Mouse (Mus musculus) CH12.LX (cell line): ENCODE measurements around the gene Wbp2. TPM values are rescaled to one million over a fixed set of nuclear protein-coding genes. Genes with fewer than 3 reads are reported as not detected.

ENCODE experiments used
- DNase-seq: peaks from one replicate; pipeline ENCODE4 v3.0.0-alpha.2; 2013; ENCODE audit errors: extremely low read depth
- H3K27ac ChIP-seq: 2 replicates; pipeline ENCODE4 v1.5.1; 2012; ENCODE audit warnings: low read depth, mild to moderate bottlenecking, control low read depth, moderate library complexity; ENCODE audit not compliant: insufficient read depth
- H3K27me3 ChIP-seq: replicated peaks from 2 replicates; pipeline ENCODE3; 2012; ENCODE audit warnings: inconsistent platforms
- H3K36me3 ChIP-seq, 2 experiments: replicated peaks in 1 of 2; 2 replicates each; pipeline versions ENCODE3 to v1.6.1; 2012; ENCODE audit warnings: inconsistent platforms in 1 of 2, low read length in 1 of 2, mild to moderate bottlenecking in 1 of 2, mixed read lengths in 1 of 2, moderate library complexity in 1 of 2; ENCODE audit not compliant: control insufficient read depth in 1 of 2, insufficient read depth in 1 of 2
- H3K4me1 ChIP-seq, 2 experiments: 2 replicates each; pipeline ENCODE4 v1.6.1; 2012; ENCODE audit warnings: inconsistent platforms in 1 of 2, moderate library complexity in 1 of 2; ENCODE audit not compliant: insufficient read depth in 2 of 2, control insufficient read depth in 1 of 2
- H3K4me2 ChIP-seq: 2 replicates; pipeline ENCODE4 v1.6.1; 2012; ENCODE audit warnings: low read depth, mild to moderate bottlenecking, control low read depth; ENCODE audit not compliant: poor library complexity, insufficient read depth, severe bottlenecking
- H3K4me3 ChIP-seq, 3 experiments: fragments of 150-350 bp in 1 of 3; sonication (generic) in 1 of 3; replicated peaks in 1 of 3; 2 replicates each; pipeline versions ENCODE3 to v1.5.1; 2011 to 2012; ENCODE audit warnings: low read depth in 2 of 3, low read length in 2 of 3, mild to moderate bottlenecking in 2 of 3, moderate library complexity in 2 of 3, control low read depth in 1 of 3, improper control_type of control experiment in 1 of 3, inconsistent platforms in 1 of 3, mixed read lengths in 1 of 3; ENCODE audit not compliant: poor library complexity in 1 of 3
- H3K79me2 ChIP-seq: replicated peaks from 2 replicates; pipeline ENCODE4 v1.6.1; 2012; ENCODE audit warnings: mild to moderate bottlenecking, moderate library complexity; ENCODE audit not compliant: control insufficient read depth, poor library complexity, insufficient read depth, severe bottlenecking; ENCODE audit errors: extremely low read depth
- H3K9ac ChIP-seq: 2 replicates; pipeline ENCODE4 v1.6.1; 2012; ENCODE audit warnings: low read depth, mild to moderate bottlenecking, control low read depth, moderate library complexity; ENCODE audit not compliant: insufficient read depth
- H3K9me3 ChIP-seq: replicated peaks from 2 replicates; pipeline ENCODE3; 2012; ENCODE audit warnings: low read length, inconsistent platforms, mixed read lengths
- BHLHE40 ChIP-seq: IDR thresholded peaks from 2 replicates; pipeline ENCODE4 v1.6.1; 2011; ENCODE audit warnings: mild to moderate bottlenecking, low read depth, low read length, improper control_type of control experiment
- CHD1 ChIP-seq: IDR thresholded peaks from 2 replicates; pipeline ENCODE4 v1.6.1; 2012; ENCODE audit warnings: low read depth, low read length, improper control_type of control experiment, inconsistent platforms
- CHD2 ChIP-seq: IDR thresholded peaks from 2 replicates; pipeline ENCODE4 v1.6.1; 2011; ENCODE audit warnings: low read length, improper control_type of control experiment
- CTCF ChIP-seq, 2 experiments: IDR thresholded peaks in 1 of 2; conservative IDR thresholded peaks in 1 of 2; 2 replicates each; pipeline ENCODE4 v1.5.1; 2011 to 2012; ENCODE audit warnings: low read depth in 2 of 2, low read length in 2 of 2, improper control_type of control experiment in 1 of 2, inconsistent platforms in 1 of 2, mild to moderate bottlenecking in 1 of 2, moderate library complexity in 1 of 2
- ELF1 ChIP-seq: IDR thresholded peaks from 2 replicates; pipeline ENCODE4 v1.6.1; 2014; ENCODE audit warnings: low read depth, mild to moderate bottlenecking, inconsistent platforms, low read length, improper control_type of control experiment
- EP300 ChIP-seq: IDR thresholded peaks from 2 replicates; pipeline ENCODE4 v1.6.1; 2011; ENCODE audit warnings: low read length, improper control_type of control experiment
- ETS1 ChIP-seq: conservative IDR thresholded peaks from 2 replicates; pipeline ENCODE4 v1.6.1; 2012; ENCODE audit warnings: low read depth, mild to moderate bottlenecking, inconsistent platforms, low read length, improper control_type of control experiment, moderate library complexity
- HCFC1 ChIP-seq: IDR thresholded peaks from 2 replicates; pipeline ENCODE4 v1.6.1; 2012; ENCODE audit warnings: low read depth, mild to moderate bottlenecking, inconsistent platforms, low read length, improper control_type of control experiment
- JUN ChIP-seq: IDR thresholded peaks from 2 replicates; pipeline ENCODE4 v1.6.1; 2011; ENCODE audit warnings: low read depth, mild to moderate bottlenecking, low read length, improper control_type of control experiment, moderate library complexity; ENCODE audit not compliant: insufficient read depth
- MAFK ChIP-seq: IDR thresholded peaks from 2 replicates; pipeline ENCODE4 v1.6.1; 2011; ENCODE audit warnings: low read length, improper control_type of control experiment; ENCODE audit not compliant: insufficient replicate concordance
- MAX ChIP-seq: IDR thresholded peaks from 2 replicates; pipeline ENCODE4 v1.6.1; 2011; ENCODE audit warnings: low read length, improper control_type of control experiment
- MXI1 ChIP-seq: IDR thresholded peaks from 2 replicates; pipeline ENCODE4 v1.6.1; 2011; ENCODE audit warnings: mild to moderate bottlenecking, low read depth, low read length, improper control_type of control experiment
- NELFE ChIP-seq: IDR thresholded peaks from 2 replicates; pipeline ENCODE4 v1.6.1; 2011; ENCODE audit warnings: low read depth, low read length, improper control_type of control experiment
- NRF1 ChIP-seq: IDR thresholded peaks from 2 replicates; pipeline ENCODE4 v1.6.1; 2014; ENCODE audit warnings: low read depth, mild to moderate bottlenecking, inconsistent platforms, low read length, improper control_type of control experiment, moderate library complexity
- POLR2AphosphoS2 ChIP-seq: IDR thresholded peaks from 2 replicates; pipeline ENCODE4 v1.6.1; 2011; ENCODE audit warnings: low read depth, low read length, improper control_type of control experiment
- RAD21 ChIP-seq: IDR thresholded peaks from 2 replicates; pipeline ENCODE4 v1.6.1; 2011; ENCODE audit warnings: low read depth, mild to moderate bottlenecking, low read length, improper control_type of control experiment, moderate library complexity
- SIN3A ChIP-seq: IDR thresholded peaks from 2 replicates; pipeline ENCODE4 v1.6.1; 2012; ENCODE audit warnings: low read length, improper control_type of control experiment, inconsistent platforms
- TBP ChIP-seq: conservative IDR thresholded peaks from 2 replicates; pipeline ENCODE4 v1.6.1; 2011; ENCODE audit warnings: low read depth, low read length, improper control_type of control experiment
- TCF12 ChIP-seq: IDR thresholded peaks from 2 replicates; pipeline ENCODE4 v1.6.1; 2014; ENCODE audit warnings: low read depth, mild to moderate bottlenecking, inconsistent platforms, low read length, improper control_type of control experiment
- UBTF ChIP-seq: IDR thresholded peaks from 2 replicates; pipeline ENCODE4 v1.6.1; 2012; ENCODE audit warnings: low read depth, mild to moderate bottlenecking, inconsistent platforms, low read length, improper control_type of control experiment, moderate library complexity
- USF1 ChIP-seq: IDR thresholded peaks from 2 replicates; pipeline ENCODE4 v1.6.1; 2014; ENCODE audit warnings: low read depth, mild to moderate bottlenecking, inconsistent platforms, low read length, improper control_type of control experiment
- USF2 ChIP-seq: conservative IDR thresholded peaks from 2 replicates; pipeline ENCODE4 v1.6.1; 2011; ENCODE audit warnings: low read depth, low read length, improper control_type of control experiment
- ZC3H11A ChIP-seq: IDR thresholded peaks from 2 replicates; pipeline ENCODE4 v1.6.1; 2012; ENCODE audit warnings: low read depth, mild to moderate bottlenecking, inconsistent platforms, low read length, improper control_type of control experiment
- ZKSCAN1 ChIP-seq: IDR thresholded peaks from 2 replicates; pipeline ENCODE4 v1.6.1; 2012; ENCODE audit warnings: low read depth, inconsistent platforms, low read length, improper control_type of control experiment, borderline replicate concordance
- ZNF384 ChIP-seq: IDR thresholded peaks from 2 replicates; pipeline ENCODE4 v1.6.1; 2012; ENCODE audit warnings: low read depth, low read length, improper control_type of control experiment, inconsistent platforms
- dilution Hi-C: fragments of 300-500 bp; cut with MboI; formaldehyde crosslinking; loops from 2 replicates; pipeline ENCODE4 v1.14.3; 2020; ENCODE audit warnings: low sequenced_read_pairs; ENCODE audit not compliant: extremely low pct_unique_long_range_greater_than_20kb, extremely low pct_ligation_motif_present
- in situ Hi-C: fragments of 300-500 bp; cut with MboI; formaldehyde crosslinking; loops from 3 replicates; pipeline ENCODE4 v1.14.3; 2019; ENCODE audit warnings: low sequenced_read_pairs, low pct_ligation_motif_present, low pct_unique_long_range_greater_than_20kb, mixed read lengths
- polyA plus RNA-seq: library from polyadenylated mRNA; unstranded; fragments of >175 nt; gene quantifications from 2 replicates; pipeline ENCODE4 v1.2.1, GENCODE M21; 2012; ENCODE audit warnings: low read depth; ENCODE audit not compliant: insufficient read length
- total RNA-seq, 2 experiments: library from RNA; depleted of rRNA; stranded (reverse); fragments of 300-350 nt in 1 of 2; fragments of >200 nt in 1 of 2; gene quantifications; 2 replicates each; pipeline ENCODE4 v1.2.3; 2012 to 2014

Gene Wbp2
- total and polyA plus RNA-seq, 3 experiments, result 15.2 to 97.1 (median 30.7) TPM

GRCm38 (mm10) chr11:116062521-116062920 lies 24.3 kb downstream of the Wbp2 start:
- H3K4me3 ChIP-seq, result no peak overlapping the region
- no peak overlapping the region for H3K4me2 ChIP-seq
- in situ Hi-C loops (no loop called here), dilution Hi-C loops (no loop called here)
- no peaks in the 10 kb centered on the region for H3K9me3 ChIP-seq
- no peaks in the 10 kb centered on the region for H3K27me3 ChIP-seq
- H3K79me2 ChIP-seq, result no peaks in the 10 kb centered on the region
- H3K4me1 ChIP-seq, result peaks cover 0 to 28% of the 10 kb centered on the region in 2 experiments; a peak in 2 of 4 replicates
- peaks cover 55 to 97% of the 10 kb centered on the region in 2 experiments for H3K36me3 ChIP-seq
- no peak for DNase-seq
- no peak overlapping the region for H3K27ac ChIP-seq
- H3K9ac ChIP-seq, result no peak overlapping the region
- TF ChIP-seq CHD2 (no peak), HCFC1 (no peak), TBP (no peak), ZKSCAN1 (no peak), EP300 (no peak), UBTF (no peak), ZNF384 (no peak), MAFK (no peak), NRF1 (no peak), ZC3H11A (no peak), RAD21 (no peak), POLR2AphosphoS2 (no peak), ELF1 (no peak), JUN (no peak)

- no peaks in the 10 kb centered on the region for H3K9me3 ChIP-seq
- no peak for TF ChIP-seq MAX
- TF ChIP-seq RAD21, result no peak
- TF ChIP-seq ZC3H11A, result no peak
- TF ChIP-seq EP300, result no peak
- no peak for TF ChIP-seq NELFE
- no peak for TF ChIP-seq ETS1
- TF ChIP-seq ZNF384, result no peak
- no peak for TF ChIP-seq CTCF (conservative IDR thresholded peaks at IDR 0.05 in 1 of 2, IDR thresholded peaks at IDR 0.05 in 1 of 2; ENCODE audit: low read depth in 2 of 2, low read length in 2 of 2)
- no peak for TF ChIP-seq USF1
- no peak for TF ChIP-seq SIN3A
- no peak for TF ChIP-seq BHLHE40
- TF ChIP-seq POLR2AphosphoS2, result no peak
- TF ChIP-seq NRF1, result no peak
- no peak for TF ChIP-seq MXI1
- TF ChIP-seq CHD1, result no peak
- no peak for TF ChIP-seq USF2
- TF ChIP-seq TCF12, result no peak
- TF ChIP-seq, all 38 proteins: peak for 0
- peaks cover 0 to 26% of the 10 kb centered on the region in 2 experiments; a peak in 2 of 4 replicates for H3K4me1 ChIP-seq
- in situ Hi-C loops, result no loop called here
- H3K27me3 ChIP-seq, result no peaks in the 10 kb centered on the region
- peaks cover 62 to 97% of the 10 kb centered on the region in 2 experiments for H3K36me3 ChIP-seq
- no peak overlapping the region for H3K4me3 ChIP-seq
- H3K79me2 ChIP-seq, result no peaks in the 10 kb centered on the region
- H3K27ac ChIP-seq, result no peak overlapping the region
- H3K4me2 ChIP-seq, result no peak overlapping the region
- dilution Hi-C loops, result no loop called here
- DNase-seq, result peak; percentile 19
- H3K9ac ChIP-seq, result no peak overlapping the region
Measured at GRCm38 (mm10) chr11:116061641-116062415, 25.0 kb downstream of the Wbp2 start.
